Mouse (Mus musculus): ENCODE results near the gene Gm37596.
"Not testable (repeated sequence)": the region's sequence is repeated elsewhere in the genome, so short reads cannot be mapped to it uniquely, and the experiment has no call there.

The Gm37596 gene

DNA sequence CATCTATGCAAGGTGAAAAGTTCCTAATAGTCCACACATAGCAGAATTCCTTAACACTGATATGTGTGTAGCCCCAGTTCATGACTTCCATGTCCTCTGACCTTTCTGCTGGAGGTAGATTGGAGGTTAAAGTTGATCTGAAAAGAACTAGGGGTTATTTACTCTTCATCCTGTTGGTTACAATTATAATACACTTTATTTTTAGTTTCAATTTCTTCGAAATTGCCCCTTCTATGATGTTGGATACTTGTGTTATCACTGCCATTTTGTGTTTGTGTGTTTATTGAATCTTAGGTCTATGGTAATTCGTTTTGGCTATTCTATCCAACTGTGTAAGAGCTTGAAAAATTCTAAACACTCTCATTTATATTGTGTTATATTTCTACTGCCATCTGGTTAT lies at the start of gene Gm37596:
Gene Gm37596, minus strand, starts transcription at position 101 of the 400 bp plus-strand sequence.
- DNase-seq (ENCODE audit: low spot score), result not testable (repeated sequence)

DNA sequence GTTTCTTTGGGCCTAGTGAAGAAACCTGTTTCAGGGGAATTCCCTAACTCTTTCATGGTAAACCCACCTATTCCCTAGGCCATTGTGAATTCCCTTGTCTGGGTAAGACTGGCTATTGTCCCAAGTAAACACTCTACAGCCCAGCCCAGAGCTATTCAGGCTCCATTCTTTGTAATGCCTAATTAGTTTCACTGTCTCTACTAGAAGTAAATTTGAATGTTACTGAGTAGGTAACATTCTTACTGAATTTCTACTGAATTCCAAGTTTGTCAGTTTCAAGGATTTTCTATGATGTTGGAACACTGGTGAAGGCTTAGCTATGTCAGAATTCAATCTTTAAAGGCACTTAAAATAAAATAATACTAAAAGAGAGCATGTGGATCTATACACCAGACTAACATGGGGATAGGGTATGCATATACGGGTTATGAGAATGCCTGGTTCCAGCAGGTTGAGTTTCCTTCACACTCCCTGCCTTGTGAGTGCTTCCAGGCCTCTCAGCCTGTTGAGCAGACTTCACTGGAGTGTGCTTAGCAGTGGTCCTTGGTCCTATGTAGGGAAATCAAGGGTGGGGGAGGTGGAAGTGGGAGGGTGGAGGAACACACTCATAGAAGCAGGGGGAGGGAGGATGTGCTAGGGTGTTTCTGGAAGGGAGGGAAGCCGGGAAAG lies 16.2 kb upstream of the Gm37596 start:
- DNase-seq (ENCODE audit: low spot score), result not testable (repeated sequence)

DNA sequence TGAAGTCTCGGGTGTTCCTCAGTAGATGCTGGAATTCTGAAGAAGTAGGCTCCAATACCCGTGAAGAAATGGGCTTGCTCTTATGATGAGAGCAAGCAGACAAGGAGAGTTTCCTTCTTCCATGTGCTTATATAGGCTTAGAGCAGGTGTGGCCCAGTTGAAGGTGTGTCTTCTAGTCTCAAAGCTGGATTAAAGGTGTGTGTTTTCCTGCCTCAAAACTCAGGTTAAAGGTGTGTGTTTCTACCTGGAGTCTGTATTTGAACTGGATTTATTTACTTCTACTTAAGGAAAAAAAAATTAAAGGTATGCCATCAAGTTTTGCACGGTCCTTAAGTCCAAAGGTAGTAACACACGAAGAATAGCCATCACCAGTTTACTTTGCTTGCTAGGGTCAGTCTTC lies 16.7 kb downstream of the Gm37596 start, which contains the start of gene Tdpoz1:
Gene Tdpoz1, minus strand, starts transcription at position 101 of the 400 bp plus-strand sequence.
- DNase-seq (ENCODE audit: low spot score), result not testable (repeated sequence)

DNA sequence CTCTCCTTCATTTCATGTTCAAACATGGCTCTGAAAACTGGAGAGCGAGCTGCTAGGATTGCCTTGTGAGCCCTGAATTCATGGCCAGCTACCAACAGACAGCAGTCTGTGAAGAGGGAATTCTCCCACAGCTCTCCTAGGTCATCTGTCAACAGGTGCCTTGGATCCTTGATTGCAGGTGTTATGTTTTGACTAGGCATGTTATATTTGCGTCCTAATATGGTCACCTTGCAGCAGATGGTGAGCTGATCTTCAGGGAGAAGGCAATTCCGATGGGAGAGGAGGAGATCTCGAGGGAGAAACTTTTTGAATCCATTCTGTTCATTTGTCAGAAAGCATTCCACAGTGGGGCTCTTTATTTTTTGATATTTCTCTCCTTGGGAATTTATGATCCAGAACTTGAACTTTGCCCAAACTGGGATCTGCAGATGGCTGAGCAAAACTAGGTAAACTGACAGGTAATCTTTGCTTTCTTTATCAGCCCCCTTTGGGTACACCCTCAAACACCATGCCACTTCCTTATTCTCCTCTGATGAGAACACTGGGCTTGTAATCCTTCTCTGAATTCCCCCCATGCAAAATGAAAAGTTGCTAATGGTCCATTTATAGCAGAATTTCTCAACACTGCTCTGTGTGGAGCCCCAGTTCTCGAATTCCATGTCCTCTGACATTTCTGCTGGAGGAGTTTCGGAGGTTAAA lies 21.9 kb downstream of the Gm37596 start:
- not testable (repeated sequence) for DNase-seq (ENCODE audit: low spot score)

DNA sequence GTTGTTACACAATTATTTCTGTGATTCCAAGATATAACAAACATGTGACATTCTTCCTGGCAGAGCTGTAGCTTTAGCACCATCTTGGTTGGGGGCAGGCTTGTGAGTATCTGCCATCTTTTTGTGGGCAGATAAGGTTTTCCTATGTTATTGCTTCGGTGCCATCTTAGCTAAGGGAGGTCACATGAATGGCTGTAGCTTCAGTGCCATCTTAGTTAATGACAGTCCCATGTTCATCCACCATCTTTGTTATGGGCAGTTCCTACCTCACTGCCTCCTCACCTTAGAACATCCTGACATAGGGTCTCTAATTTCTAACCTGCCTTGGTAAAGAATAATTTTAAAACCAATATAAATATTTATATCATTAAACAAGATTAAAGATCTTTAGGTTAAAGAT lies 38.6 kb downstream of the Gm37596 start:
- no peak for DNase-seq (ENCODE audit: low spot score)

DNA sequence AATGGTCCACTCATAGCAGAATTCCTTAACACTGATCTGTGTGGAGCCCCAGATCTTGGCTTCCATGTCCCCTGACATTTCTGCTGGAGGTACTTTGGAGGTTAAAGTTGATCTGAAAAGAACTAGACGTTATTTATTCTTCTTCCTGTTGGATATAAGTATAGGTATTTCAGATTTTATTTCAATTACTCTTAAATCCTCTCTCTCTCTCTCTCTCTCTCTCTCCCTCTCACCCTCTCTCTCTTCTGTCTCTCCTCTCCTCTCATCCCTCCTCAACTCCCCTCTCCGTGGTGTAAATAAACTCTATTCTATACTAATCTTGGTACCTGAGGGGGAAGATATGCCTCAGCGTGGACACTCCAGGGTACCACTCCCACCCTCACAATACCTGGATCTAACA lies 40.3 kb downstream of the Gm37596 start, which contains the start of gene Tdpoz2:
Gene Tdpoz2, minus strand, starts transcription at position 101 of the 400 bp plus-strand sequence.
- no peak for DNase-seq (ENCODE audit: low spot score)
